Mouse (Mus musculus): ENCODE data around the gene Arl3.

DNA sequence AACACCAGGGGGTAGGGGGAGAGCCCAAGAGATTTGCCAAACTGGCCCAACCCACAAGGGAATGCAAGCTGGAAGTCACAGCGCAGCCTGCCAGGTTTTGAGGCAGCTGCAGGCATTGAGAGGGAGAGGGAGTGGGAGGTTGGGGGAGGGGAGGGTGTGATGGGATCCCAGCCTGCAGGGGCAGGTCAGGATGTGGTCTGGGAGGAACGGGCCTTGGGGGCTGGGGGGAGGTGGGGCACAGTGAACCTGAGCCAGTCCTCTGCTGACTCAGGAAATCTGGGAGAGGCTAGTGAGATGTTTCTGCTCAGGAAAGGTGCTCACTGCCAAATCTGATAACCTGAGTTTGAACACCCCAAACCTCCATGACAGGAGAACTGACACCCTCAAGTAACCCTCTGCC, 82.4 kb downstream of the Arl3 start:
- TF ChIP-seq POLR2A (IDR thresholded peaks at IDR 0.05; ENCODE audit: low read depth, low read length) = no peak
- TF ChIP-seq CTCF (IDR thresholded peaks at IDR 0.05; ENCODE audit: extremely low read depth, insufficient read depth, insufficient read length, insufficient replicate concordance) = no peak
